In the genomic region with DNA sequence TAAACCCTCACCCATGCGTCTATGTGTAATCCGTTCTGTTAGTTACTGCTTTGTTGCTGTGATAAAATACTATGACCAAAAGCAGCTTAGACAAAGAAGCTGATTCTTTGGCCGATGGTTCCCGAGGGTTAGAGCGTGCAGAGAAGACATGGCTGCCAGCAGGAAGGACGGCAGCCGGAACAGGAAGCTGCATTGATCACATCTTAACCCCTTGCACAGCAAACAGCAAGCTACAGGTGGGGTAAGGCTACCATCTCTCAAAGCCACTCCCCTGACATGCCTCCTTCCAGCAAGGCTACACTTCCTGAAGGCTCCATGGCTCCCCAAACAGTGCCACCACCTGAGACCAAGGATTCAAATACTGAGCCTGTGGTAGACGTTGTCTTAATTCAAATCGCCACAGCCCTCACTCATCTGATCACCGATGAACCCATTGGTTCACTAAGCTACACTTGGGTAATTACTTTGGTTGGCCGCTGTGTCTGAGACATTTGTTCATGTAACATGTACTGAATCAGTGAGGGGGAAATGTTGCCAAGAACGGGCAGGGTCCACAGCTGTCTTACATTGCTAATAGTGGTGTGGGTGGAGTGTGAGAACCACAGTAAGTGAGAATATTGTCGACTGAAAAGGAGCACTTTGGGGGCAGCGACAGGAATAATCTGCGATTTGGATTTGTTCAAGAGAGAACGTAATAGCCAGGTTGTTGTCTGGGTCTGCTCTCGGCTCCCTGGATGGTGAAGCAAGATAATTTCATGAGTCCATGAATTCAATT, we compare ENCODE assay signal across 20 mouse cellular contexts. TPM values are rescaled to one million over a fixed set of nuclear protein-coding genes. Genes with fewer than 3 reads are reported as not detected.
DNase-seq lines count a peak whose midpoint lies in the region.
"Had no signal": no experiment of that assay in that cellular context is flagged by ENCODE, and none has a peak within 500 bp of the region (broad histone marks: within the 10 kb centered on the region; RNA-seq: fewer than 3 reads in every experiment).

No protein-coding gene starts in this region.

- peak; percentile 78 for DNase-seq in heart, adult 11 months
- no peak for DNase-seq in heart, adult 18-20 months
- peak; percentile 86 for DNase-seq in R1 (ENCODE audit: low read depth, low spot score)
- DNase-seq in layer of hippocampus, adult 8-10 months (ENCODE audit: low spot score in 2 of 2): peak; percentile 7 to 17
- DNase-seq in cerebellum, adult 8-10 months: no peak
- no peak for DNase-seq in thymus, postnatal 25 days
- no peak for DNase-seq in right cerebral cortex, postnatal 14 days
- DNase-seq: adrenal gland, adult 8-10 months; cerebellum, adult 11 months; cerebellum, postnatal 10 days; gastrocnemius, postnatal 25 days; heart, adult 2 months; heart, postnatal 4 days; kidney, adult 11 months; kidney, postnatal 36 days; left cerebral cortex, postnatal 4 days; liver, postnatal 0 days; lung, postnatal 36 days had no signal

RNA-seq across cellular contexts. Expression of a gene that starts 56.9 kb away (rescaled TPM):
- 1 to 10 TPM; 2.8 to 3.5 TPM for total RNA-seq in heart, adult 18-20 months (2021)
- under 1 TPM; 0.43 to 0.74 (median 0.52) TPM for total RNA-seq in layer of hippocampus, adult 8-10 months (2022)
- total RNA-seq: common myeloid progenitor, adult 5-6 weeks; megakaryocyte, adult 5-6 weeks had no signal

Comparison
In these comparisons a context has a peak if more than half of its experiments do, and no peak if none do; other contexts are left out.
1. DNase-seq: peak in heart, adult 11 months (single experiment), R1 (single experiment) and layer of hippocampus, adult 8-10 months (2 of 2); none in heart, adult 18-20 months (0 of 2), cerebellum, adult 8-10 months (single experiment), thymus, postnatal 25 days (single experiment) and right cerebral cortex, postnatal 14 days (single experiment).